Mouse (Mus musculus): ENCODE data around the gene Enox1. TPM values are rescaled to one million over a fixed set of nuclear protein-coding genes. Genes with fewer than 3 reads are reported as not detected.

Gene Enox1
- 0.33 TPM for polyA plus RNA-seq (2014; fragmentation: Illumina TruSeq; extraction: RNeasy Lipid Tissue Mini Kit (QIAGEN cat#74804); ENCODE audit: low replicate concordance)

GRCm38 (mm10) chr14:77156222-77156910 lies at the start of gene Enox1:
TSS of gene Enox1 (plus strand) at chr14:77156763.

Other genes with a start within 250 kb of the Enox1 start
- 10.0 TPM for gene Ccdc122, start 120.0 kb upstream of the Enox1 start, polyA plus RNA-seq (2014; fragmentation: Illumina TruSeq; extraction: RNeasy Lipid Tissue Mini Kit (QIAGEN cat#74804); ENCODE audit: low replicate concordance)
- 13.5 TPM for gene Lacc1, start 119.9 kb upstream of the Enox1 start, polyA plus RNA-seq (2014; fragmentation: Illumina TruSeq; extraction: RNeasy Lipid Tissue Mini Kit (QIAGEN cat#74804); ENCODE audit: low replicate concordance)